Mouse (Mus musculus): ENCODE measurements around the gene Lgi4.

Lgi4 gene

GRCm38 (mm10) chr7:31076492-31076891 is 17.4 kb downstream of the Lgi4 start, which contains the start of gene Fxyd3:
Gene Fxyd3 (minus strand): TSS chr7:31076704.
- DNase-seq (ENCODE audit: low spot score in 2 of 2) = no peak

DNA sequence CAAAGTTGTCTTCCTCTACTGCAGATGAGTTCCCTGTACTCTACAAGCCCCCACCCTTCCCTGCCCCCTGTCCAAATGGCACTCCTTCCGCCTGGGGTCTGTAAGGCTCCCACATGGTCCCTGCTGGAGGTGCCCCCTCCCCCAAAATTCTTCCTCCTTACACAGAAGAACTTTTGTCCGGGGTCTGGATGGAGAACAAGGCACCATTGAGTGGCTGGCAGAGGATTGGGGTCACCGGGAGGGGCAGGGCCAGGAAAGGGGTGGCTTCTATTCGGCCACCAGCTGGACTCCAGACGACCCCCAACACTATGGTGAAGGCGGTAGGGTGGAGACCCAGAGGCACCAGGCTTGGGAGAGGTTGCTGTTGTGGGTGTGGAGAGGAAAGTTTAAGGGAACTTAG is 18.3 kb downstream of the Lgi4 start:
- no peak for DNase-seq (ENCODE audit: low spot score in 2 of 2)

GRCm38 (mm10) chr7:31077885-31078445 is 18.8 kb downstream of the Lgi4 start:
- peak in 1 of 2 experiments; percentile 47 for DNase-seq (ENCODE audit: low spot score in 2 of 2)

DNA sequence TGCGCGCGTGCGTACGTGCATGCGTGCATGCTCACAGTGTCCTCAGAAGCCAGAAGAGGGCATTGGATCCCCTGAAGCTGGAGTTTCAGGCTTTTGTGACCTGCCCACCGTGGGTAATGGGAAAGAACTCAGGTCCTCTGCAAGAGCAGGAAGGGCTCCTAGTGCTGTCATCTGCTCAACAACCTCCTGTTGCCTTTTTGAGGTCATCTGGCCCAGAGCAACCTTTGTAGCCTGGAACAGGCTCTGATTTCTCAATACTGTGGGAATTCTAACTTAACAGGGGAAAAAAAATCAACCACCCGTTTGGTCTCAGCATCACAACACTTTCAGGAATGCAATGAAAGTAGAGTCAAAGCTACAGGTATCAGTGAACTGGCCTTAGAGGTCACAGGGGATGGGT is 20.5 kb downstream of the Lgi4 start:
- DNase-seq (ENCODE audit: low spot score in 2 of 2) = no peak

GRCm38 (mm10) chr7:31080611-31081010 is 21.5 kb downstream of the Lgi4 start:
- DNase-seq (ENCODE audit: low spot score in 2 of 2) = no peak

DNA sequence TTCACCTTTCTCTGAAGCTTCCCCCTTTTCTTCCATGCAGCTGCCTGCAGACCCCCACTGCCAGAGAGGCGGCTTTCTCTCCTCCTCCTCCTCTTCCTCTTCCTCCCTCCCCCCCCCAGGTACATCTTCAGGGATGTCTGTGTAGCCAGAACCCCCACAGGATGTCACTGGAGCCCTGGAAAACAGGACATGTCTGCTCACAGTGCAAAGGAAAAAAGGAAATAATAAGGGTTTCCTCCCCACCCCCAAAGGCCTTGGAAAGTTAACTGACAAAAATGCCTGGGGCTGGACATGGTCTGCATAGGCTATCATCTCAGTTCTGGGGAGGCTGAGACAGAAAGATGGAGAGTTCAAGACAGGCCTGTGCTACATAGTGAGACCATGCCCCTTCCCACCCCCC is 22.0 kb downstream of the Lgi4 start:
- DNase-seq (ENCODE audit: low spot score in 2 of 2) = no peak

GRCm38 (mm10) chr7:31082106-31082505 is 23.0 kb downstream of the Lgi4 start:
- DNase-seq (ENCODE audit: low spot score in 2 of 2) = no peak

DNA sequence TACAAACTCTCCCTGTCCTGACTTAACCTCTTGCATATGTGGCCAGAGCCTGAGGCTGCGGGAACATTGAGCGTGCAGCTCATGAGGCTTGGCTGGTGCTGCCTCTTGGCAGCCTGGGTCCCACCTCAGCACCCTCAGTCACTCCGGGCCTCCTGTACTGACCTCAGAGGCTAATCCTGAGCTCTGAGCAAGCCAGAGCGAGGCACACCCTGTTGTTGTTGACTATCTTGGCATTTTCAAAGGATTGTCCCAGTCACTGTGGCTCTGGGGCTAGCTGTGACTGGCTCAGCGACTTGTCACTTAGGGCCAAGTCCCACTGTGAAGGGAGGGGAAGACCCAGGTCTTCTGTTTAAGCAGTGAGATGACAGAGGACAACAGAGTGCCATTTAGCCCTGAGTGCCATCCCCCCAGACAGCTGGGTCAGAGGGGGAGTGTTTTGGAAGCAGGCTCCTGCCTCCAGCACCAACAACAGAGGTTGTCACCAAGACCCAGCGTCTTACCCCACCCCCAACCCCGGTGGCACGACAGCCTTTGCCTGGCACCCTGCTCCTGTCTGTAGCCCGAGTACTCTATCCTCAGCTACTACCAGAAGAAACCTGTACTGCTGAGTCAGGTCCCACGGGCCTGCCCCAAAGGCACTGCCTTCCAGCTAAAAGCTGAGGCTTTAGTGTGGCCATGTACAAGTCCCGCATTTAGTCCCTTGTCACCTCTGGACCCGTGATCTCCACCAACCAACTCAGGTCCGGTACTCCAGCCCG is 23.9 kb downstream of the Lgi4 start:
- DNase-seq (ENCODE audit: low spot score in 2 of 2) = no peak

DNA sequence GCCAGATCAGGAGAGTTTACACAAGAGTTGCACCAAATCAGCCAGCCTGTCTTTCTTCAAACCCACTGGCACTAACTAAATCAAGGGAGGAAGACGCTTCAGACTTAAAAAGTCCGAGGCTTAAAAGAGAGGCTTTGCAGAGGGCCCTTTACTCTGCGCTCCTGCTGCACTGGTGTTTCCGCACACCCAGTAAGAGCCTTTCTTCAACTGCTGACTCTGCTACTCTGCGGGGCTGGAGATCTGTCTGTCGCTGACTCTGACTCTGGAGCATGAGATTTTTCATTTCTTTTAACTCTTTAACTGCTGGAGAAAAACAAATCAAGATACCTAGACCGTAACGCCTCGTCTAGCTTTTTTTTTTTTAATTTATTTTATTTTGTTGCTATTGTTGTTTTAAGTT is 25.0 kb downstream of the Lgi4 start:
- no peak for DNase-seq (ENCODE audit: low spot score in 2 of 2)

GRCm38 (mm10) chr7:31085171-31085570 is 26.0 kb downstream of the Lgi4 start:
- no peak for DNase-seq (ENCODE audit: low spot score in 2 of 2)

DNA sequence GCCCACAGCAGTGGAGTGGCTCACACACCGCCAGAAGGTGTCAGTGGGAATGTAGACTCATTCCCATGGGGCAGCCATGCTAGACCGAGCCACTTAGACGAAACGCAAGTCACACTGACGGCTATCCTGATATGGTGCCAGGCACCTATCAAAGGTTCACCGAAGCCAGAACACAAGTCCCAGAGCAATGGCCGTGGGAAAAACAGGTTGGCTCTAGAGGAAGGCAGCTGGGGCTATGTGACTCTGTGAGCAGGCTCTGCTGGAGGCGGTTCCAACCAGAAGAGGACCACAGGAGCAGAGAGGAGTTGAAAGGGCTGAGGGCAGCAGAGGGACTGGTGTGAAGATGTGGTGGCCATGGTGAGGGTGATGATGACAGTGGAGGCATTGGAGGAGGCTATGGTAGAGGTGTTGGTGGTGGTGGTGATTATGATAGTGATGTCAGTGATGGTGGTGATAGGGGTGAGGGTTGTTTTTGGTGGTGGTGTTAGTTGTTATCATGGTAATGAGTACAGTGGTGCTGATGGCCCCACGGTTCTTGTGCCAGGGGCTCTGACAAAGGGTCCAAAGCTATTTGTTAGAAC is 27.1 kb downstream of the Lgi4 start:
- no peak for DNase-seq (ENCODE audit: low spot score in 2 of 2)

DNA sequence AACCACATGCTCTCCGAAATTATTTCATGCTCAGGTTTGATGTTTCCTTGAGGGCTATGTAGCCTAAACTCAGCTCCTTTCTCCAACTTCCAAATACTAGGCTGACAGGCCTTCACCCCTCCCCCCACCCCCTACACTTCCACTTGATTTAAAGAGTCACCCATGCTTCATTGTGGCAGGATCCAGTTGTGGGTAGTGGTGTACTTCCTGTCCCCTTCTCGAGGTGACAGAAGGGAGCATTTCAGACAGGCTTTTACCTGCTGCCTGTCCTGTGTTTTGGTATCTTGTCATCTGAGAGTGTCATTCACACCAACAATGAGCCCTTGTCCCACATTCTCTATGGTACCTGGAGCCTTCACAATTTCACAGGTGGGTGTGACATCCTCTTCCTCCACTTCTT is 28.1 kb downstream of the Lgi4 start:
- no peak for DNase-seq (ENCODE audit: low spot score in 2 of 2)

DNA sequence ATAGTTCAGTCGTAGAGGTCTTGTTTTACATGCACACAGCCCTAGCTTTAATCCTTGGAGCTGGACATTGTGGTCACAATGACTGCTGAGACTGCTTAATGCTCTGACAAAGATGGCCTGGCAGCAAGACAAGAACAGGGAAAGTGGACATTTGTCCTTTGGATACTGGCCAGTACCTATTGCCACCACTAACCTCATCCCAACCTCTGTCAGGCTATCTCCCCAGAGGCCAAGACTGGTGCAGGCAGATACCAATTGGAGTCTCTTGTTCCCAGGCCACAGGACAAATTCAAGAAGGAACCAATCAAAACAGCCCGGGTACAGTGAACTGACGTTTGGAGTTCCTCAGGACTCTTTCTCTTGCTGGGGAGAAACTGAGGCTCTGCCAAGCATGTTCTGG is 29.1 kb downstream of the Lgi4 start:
- no peak for DNase-seq (ENCODE audit: low spot score in 2 of 2)

GRCm38 (mm10) chr7:31089721-31090120 is 30.6 kb downstream of the Lgi4 start:
- DNase-seq (ENCODE audit: low spot score in 2 of 2) = peak in 1 of 2 experiments; percentile 27

- peak in 1 of 2 experiments; percentile 50 for DNase-seq (ENCODE audit: low spot score in 2 of 2)
These were observed 35.8 kb downstream of the Lgi4 start for GRCm38 (mm10) chr7:31094774-31095501.

DNA sequence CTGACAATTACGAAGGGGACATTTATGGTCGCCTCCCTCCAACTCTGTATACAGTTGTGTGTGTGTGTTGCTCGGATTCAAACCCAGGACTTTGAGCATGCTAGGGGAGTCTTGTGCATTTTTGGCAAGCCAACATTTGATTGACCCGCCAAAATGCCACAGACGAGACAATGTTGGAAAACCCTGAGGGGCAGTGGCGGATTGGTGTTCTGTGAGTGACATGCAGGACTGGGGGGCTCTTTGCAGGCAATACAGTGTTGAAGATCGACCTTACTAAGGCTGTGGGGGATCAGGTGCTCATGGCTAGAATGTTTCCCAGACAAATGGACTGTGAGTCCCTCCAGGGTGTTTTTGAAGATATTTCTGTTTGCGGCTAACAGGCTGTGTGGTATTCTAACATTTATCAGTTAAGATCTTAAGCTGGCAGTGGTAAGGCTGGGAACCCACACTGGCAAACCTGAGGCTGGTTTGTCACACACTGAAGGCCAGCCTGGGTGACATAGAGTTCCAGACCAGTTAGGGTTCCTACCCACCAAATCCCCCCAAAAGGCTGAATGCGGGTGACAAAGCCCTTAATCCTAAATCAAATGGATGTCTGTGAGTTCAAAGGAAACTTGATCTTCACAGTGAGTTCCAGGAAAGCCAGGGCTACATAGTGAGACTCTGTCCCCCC is 37.9 kb downstream of the Lgi4 start:
- no peak for DNase-seq (ENCODE audit: low spot score in 2 of 2)

GRCm38 (mm10) chr7:31097583-31098248 is 38.6 kb downstream of the Lgi4 start:
- peak; percentile 83 to 92 for DNase-seq (ENCODE audit: low spot score in 2 of 2)

- DNase-seq (ENCODE audit: low spot score in 2 of 2) = no peak
These were observed 39.8 kb downstream of the Lgi4 start for GRCm38 (mm10) chr7:31098697-31099611.

GRCm38 (mm10) chr7:31099612-31099982 is 40.5 kb downstream of the Lgi4 start:
- DNase-seq (ENCODE audit: low spot score in 2 of 2) = no peak

DNA sequence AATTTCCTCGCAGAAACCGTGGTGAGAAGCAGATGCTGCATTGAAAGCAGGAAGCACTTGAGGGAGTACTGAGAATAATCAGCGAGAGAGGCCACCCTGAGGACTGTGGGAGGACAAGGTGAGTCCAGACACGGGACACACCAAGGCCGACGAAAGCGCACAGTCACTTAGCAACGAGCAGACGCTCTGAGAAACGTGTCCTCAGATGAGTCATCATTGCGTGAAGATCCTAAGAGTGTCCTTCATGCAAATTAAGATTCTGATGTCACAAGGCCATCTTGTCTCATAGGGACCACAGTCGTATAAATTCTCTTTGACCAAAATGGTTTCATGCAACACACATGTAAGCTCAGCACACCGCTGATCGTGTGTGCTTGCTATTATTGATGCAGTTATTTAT is 41.6 kb downstream of the Lgi4 start:
- DNase-seq (ENCODE audit: low spot score in 2 of 2) = no peak

All from thymus, postnatal 10 days (tissue).